Mouse (Mus musculus) induced T-regulatory cell, adult 2 months (primary cell): ENCODE data around the gene Rab12.

Experiments used
- DNase-seq: peaks from one replicate; pipeline ENCODE4 v3.0.0-alpha.2; 2012; ENCODE audit warnings: low read depth

The Rab12 gene

DNA sequence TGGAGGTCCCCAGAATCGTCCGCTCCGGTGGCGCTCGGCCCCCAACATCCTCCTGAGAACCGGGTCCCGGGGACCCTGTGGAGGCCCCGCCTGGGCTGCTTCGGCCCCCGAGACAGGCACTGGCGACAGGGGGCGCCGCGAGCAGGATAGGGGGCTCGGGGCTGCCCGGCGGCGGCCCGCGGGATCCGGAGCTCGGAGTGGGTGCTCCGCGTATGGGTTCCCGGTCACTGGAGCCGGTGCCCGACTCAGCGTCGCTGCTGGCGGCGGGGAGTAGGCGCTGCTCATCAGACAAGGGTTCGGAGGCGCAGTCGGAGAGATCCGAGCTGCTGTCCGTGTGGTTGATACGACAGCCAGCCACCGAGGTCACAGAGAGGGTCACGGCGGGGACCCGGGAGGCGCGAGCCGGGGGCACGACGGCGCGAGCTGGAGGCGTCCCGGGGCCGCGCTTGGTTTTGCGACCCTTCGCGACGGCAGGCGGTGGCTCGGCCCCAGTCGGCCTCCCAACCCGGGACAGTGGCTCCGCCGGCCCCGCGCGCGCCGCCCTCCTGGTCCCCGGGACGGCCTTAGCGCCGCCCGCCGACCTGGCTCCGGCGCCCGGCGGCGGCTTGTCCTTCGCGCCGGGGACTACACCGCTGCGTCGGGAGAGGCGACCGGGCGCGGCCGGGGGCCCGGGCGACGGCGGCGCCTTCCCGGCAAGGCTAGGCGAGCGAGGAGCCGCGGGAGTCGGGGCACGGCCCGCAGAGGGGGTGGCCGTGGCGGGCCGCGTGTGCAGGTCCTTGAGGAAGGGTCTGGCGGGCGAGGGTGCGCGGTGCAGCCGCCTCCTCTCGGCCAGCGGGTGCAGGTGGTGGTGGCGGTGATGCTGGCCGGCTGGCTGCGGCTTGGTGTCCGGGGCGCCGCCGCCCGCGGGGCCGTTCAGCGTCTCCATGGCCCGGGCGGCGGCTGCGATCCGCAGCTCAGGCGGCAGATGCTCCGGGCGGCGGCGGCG, 70.8 kb downstream of the Rab12 start:
- DNase-seq: peak; percentile 12

DNA sequence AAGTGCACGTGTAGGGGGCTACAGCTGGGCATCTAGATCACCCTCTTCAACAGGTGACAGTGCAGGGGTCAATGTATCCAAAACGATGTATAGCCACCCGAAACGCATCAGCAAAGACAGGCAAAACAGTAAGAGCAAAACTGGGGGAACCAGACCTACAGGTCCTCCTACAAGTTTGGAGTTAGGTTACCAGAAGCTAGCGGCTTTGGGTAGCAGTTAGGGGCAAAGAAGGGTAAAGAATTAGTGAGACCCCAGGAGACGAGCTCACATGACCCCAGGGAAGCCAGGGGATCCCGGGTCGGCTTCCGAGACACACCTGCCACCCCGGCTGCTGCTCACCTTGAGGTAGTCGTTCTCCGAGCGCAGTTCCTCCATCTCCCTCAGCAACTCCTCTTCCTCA, 71.6 kb downstream of the Rab12 start:
- DNase-seq: no peak

DNA sequence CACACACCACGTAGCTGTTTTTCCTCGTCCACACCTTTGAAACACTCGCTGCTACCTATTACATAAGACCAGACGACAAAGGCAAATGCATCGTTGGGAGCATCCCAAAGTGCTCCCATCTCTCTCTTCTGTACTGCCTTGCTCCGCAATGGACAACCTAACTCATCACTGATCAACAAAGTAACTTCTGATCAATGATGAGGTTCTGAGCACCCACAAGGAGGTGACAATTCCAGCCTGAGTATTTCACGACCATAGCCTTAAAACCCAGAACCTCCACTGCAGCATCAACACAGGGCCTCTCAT, 72.6 kb downstream of the Rab12 start:
- DNase-seq: no peak

DNA sequence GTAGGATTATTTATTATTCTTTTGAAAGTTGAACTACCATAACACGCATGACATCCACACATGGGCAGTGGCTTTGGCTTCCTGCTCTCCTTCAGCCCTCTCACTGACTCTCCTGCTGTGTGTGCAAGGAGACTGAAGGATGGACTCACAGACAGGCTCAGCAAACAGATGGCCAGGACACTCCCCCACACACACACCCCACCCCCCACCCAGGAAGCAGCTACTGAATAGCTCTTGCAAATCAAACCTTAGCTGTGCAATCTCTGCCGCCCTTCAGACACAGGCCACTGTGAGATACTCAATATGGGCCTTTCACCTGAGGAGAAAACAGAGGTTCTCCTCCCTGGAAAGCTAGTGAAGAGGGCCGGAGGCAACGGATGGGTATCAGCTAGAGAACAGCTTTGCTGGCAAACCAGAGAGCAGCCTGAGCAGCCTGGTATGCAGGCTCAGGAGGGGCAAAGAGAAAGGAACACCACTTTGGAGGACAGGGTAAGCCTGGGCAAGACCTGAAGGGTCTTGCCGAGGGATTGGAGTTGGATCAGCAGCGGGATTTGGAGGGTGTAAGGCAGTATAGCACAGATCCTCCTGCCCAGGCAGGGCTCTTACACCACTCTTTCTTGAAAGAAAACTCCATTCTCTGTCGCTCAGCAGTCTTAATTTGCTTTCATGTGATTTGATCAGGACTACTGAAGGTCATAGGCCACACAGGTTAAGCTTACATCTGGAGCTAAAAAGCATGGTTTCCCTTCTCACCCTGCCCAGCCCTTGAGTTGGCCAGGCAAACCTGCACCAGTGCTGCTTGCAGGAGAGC, 73.1 kb downstream of the Rab12 start:
- no peak for DNase-seq
